Mouse (Mus musculus) lung, embryonic 14.5 days (tissue): ENCODE results near the gene Aagab. TPM values are rescaled to one million over a fixed set of nuclear protein-coding genes. Genes with fewer than 3 reads are reported as not detected.

Experiments
- ATAC-seq: fragments of 200-750 bp; cut with Nextera tagmentation; 2 replicates; pipeline ENCODE4 v1.8.0; 2017; ENCODE audit warnings: mild to moderate bottlenecking, moderate TSS enrichment, moderate library complexity; ENCODE audit not compliant: insufficient read depth
- DNase-seq: peaks from one replicate; pipeline ENCODE4 v3.0.0-alpha.2; 2015
- H3K27ac ChIP-seq: fragments of 300-500 bp; sonication (generic); 2 replicates; pipeline ENCODE4 v1.5.1; 2014; ENCODE audit warnings: low read depth, mild to moderate bottlenecking, moderate library complexity
- H3K27me3 ChIP-seq: fragments of 300-500 bp; sonication (generic); 2 replicates; pipeline ENCODE4 v1.6.1; 2014; ENCODE audit warnings: low read length, control low read depth; ENCODE audit not compliant: insufficient read depth
- H3K36me3 ChIP-seq: fragments of 300-500 bp; sonication (generic); 2 replicates; pipeline ENCODE4 v1.6.1; 2014; ENCODE audit warnings: control low read depth; ENCODE audit not compliant: insufficient read depth
- H3K4me1 ChIP-seq: fragments of 300-500 bp; sonication (generic); 2 replicates; pipeline ENCODE4 v1.6.1; 2014; ENCODE audit warnings: antibody characterized with exemption, control low read depth; ENCODE audit not compliant: insufficient read depth
- H3K4me2 ChIP-seq: fragments of 300-500 bp; sonication (generic); 2 replicates; pipeline ENCODE4 v1.6.1; 2014; ENCODE audit warnings: mild to moderate bottlenecking
- H3K4me3 ChIP-seq: fragments of 300-500 bp; sonication (generic); 2 replicates; pipeline ENCODE4 v1.5.1; 2014; ENCODE audit warnings: low read depth, low read length
- H3K9ac ChIP-seq: fragments of 300-500 bp; sonication (generic); 2 replicates; pipeline ENCODE4 v1.6.1; 2014
- H3K9me3 ChIP-seq: fragments of 300-500 bp; sonication (generic); 2 replicates; pipeline ENCODE4 v1.6.1; 2016; ENCODE audit warnings: low read depth, low read length, control low read depth
- CTCF ChIP-seq: IDR thresholded peaks from 2 replicates; pipeline ENCODE4 v1.5.1; 2016; ENCODE audit warnings: antibody characterized with exemption, low read depth
- WGBS: fragments of 180-500 bp; shearing (Covaris S2); extraction: QIAGEN DNeasy Blood & Tissue Kit; methylation state at CpG from one replicate; pipeline ENCODE4 v1.1.7; 2014; 5-methylcytosine and 5-hydroxymethylcytosine counted together
- polyA plus RNA-seq: library from polyadenylated mRNA; unstranded; fragments of >200 nt; fragmentation: Nextera tagmentation; extraction: Ambion mirVana; gene quantifications from 2 replicates; pipeline ENCODE4 v1.2.1, GENCODE M21; 2014

Gene Aagab
- polyA plus RNA-seq, 1 experiment from 2014 or later = 27.3 TPM

- Histone ChIP-seq H3K27me3 (no peaks in the 10 kb centered on the region), H3K36me3 (peaks cover 56% of the 10 kb centered on the region), H3K4me1 (peaks cover 51% of the 10 kb centered on the region; the same call in 1 of the 2 replicates), H3K4me2 (no peak overlapping the region), H3K27ac (peak overlapping the region; percentile 6; the same call in 1 of the 2 replicates), H3K9me3 (no peaks in the 10 kb centered on the region), H3K4me3 (no peak overlapping the region), H3K9ac (no peak overlapping the region)
- DNase-seq = peak; percentile 84
- no peak for TF ChIP-seq CTCF
- no peak for ATAC-seq
- WGBS = 42% methylated on average over 7 of the region's 7 CpGs
Observed at GRCm38 (mm10) chr9:63653666-63654065, 51.2 kb downstream of the Aagab start.

- no peak overlapping the region for H3K4me3 ChIP-seq
- no peaks in the 10 kb centered on the region for H3K9me3 ChIP-seq
- H3K4me2 ChIP-seq = no peak overlapping the region
- no peak overlapping the region for H3K9ac ChIP-seq
- 0 out of 2 replicates have a peak overlapping the region, but pooled peaks have one; percentile 20 for H3K27ac ChIP-seq
- H3K36me3 ChIP-seq = peaks cover 47% of the 10 kb centered on the region
- no peak for TF ChIP-seq CTCF
- H3K4me1 ChIP-seq = peaks cover 51% of the 10 kb centered on the region; the same call in 1 of the 2 replicates
- no peaks in the 10 kb centered on the region for H3K27me3 ChIP-seq
- no peak for DNase-seq
- no peak for ATAC-seq
- 88% methylated on average over 8 of the region's 8 CpGs for WGBS
Observed at GRCm38 (mm10) chr9:63654575-63654974, 52.1 kb downstream of the Aagab start.

GRCm38 (mm10) chr9:63655092-63655491 is 52.6 kb downstream of the Aagab start:
- H3K27ac ChIP-seq = no peak overlapping the region
- peaks cover 42% of the 10 kb centered on the region for H3K36me3 ChIP-seq
- no peak overlapping the region for H3K9ac ChIP-seq
- H3K4me1 ChIP-seq = peaks cover 51% of the 10 kb centered on the region; the same call in 1 of the 2 replicates
- peak; percentile 60 for DNase-seq
- no peak overlapping the region for H3K4me2 ChIP-seq
- H3K9me3 ChIP-seq = no peaks in the 10 kb centered on the region
- no peaks in the 10 kb centered on the region for H3K27me3 ChIP-seq
- no peak for TF ChIP-seq CTCF
- WGBS = 43% methylated on average over 1 of the region's 1 CpGs
- ATAC-seq = no peak
- H3K4me3 ChIP-seq = no peak overlapping the region

GRCm38 (mm10) chr9:63657167-63657566 is 54.7 kb downstream of the Aagab start:
- H3K9me3 ChIP-seq = no peaks in the 10 kb centered on the region
- H3K36me3 ChIP-seq = peaks cover 40% of the 10 kb centered on the region
- H3K27ac ChIP-seq = peak overlapping the region; percentile 48; the same call in 1 of the 2 replicates
- H3K4me3 ChIP-seq = no peak overlapping the region
- WGBS = 19% methylated on average over 4 of the region's 4 CpGs
- H3K4me2 ChIP-seq = no peak overlapping the region
- H3K27me3 ChIP-seq = no peaks in the 10 kb centered on the region
- H3K4me1 ChIP-seq = peaks cover 41% of the 10 kb centered on the region; the same call in 1 of the 2 replicates
- DNase-seq (peak; percentile 83), ATAC-seq (peak; percentile 68)
- no peak overlapping the region for H3K9ac ChIP-seq
- no peak for TF ChIP-seq CTCF

GRCm38 (mm10) chr9:63658436-63658835 is 56.0 kb downstream of the Aagab start:
- TF ChIP-seq CTCF = no peak
- WGBS = 89% methylated on average over 9 of the region's 9 CpGs
- Histone ChIP-seq H3K9ac (no peak overlapping the region), H3K4me1 (peaks cover 39% of the 10 kb centered on the region; the same call in 1 of the 2 replicates), H3K27me3 (no peaks in the 10 kb centered on the region), H3K4me2 (no peak overlapping the region), H3K36me3 (peaks cover 33% of the 10 kb centered on the region), H3K4me3 (no peak overlapping the region), H3K27ac (no peak overlapping the region), H3K9me3 (no peaks in the 10 kb centered on the region)
- ATAC-seq (no peak), DNase-seq (no peak)

GRCm38 (mm10) chr9:63658970-63659371 is 56.5 kb downstream of the Aagab start:
- 71% methylated on average over 5 of the region's 5 CpGs for WGBS
- no peak for ATAC-seq
- no peak overlapping the region for H3K27ac ChIP-seq
- no peaks in the 10 kb centered on the region for H3K9me3 ChIP-seq
- peaks cover 38% of the 10 kb centered on the region for H3K36me3 ChIP-seq
- no peak overlapping the region for H3K4me2 ChIP-seq
- TF ChIP-seq CTCF = no peak
- H3K9ac ChIP-seq = no peak overlapping the region
- no peaks in the 10 kb centered on the region for H3K27me3 ChIP-seq
- no peak overlapping the region for H3K4me3 ChIP-seq
- H3K4me1 ChIP-seq = peaks cover 36% of the 10 kb centered on the region; the same call in 1 of the 2 replicates
- DNase-seq = no peak

- Histone ChIP-seq H3K4me3 (no peak overlapping the region), H3K27me3 (no peaks in the 10 kb centered on the region), H3K27ac (no peak overlapping the region), H3K9me3 (no peaks in the 10 kb centered on the region), H3K4me2 (no peak overlapping the region), H3K4me1 (peaks cover 31% of the 10 kb centered on the region; the same call in 1 of the 2 replicates), H3K9ac (no peak overlapping the region), H3K36me3 (peaks cover 34% of the 10 kb centered on the region)
- TF ChIP-seq CTCF = no peak
- WGBS = 88% methylated on average over 4 of the region's 4 CpGs
- ATAC-seq (no peak), DNase-seq (no peak)
Observed at GRCm38 (mm10) chr9:63660061-63660460, 57.6 kb downstream of the Aagab start.

GRCm38 (mm10) chr9:63660691-63661090 is 58.2 kb downstream of the Aagab start:
- Histone ChIP-seq H3K4me1 (peaks cover 29% of the 10 kb centered on the region), H3K27me3 (no peaks in the 10 kb centered on the region), H3K4me3 (no peak overlapping the region), H3K36me3 (peaks cover 29% of the 10 kb centered on the region), H3K9ac (no peak overlapping the region), H3K27ac (no peak overlapping the region), H3K4me2 (no peak overlapping the region), H3K9me3 (no peaks in the 10 kb centered on the region)
- 85% methylated on average over 3 of the region's 3 CpGs for WGBS
- no peak for ATAC-seq
- DNase-seq = no peak
- TF ChIP-seq CTCF = no peak
